Mouse (Mus musculus): ENCODE measurements around the gene Daw1.

- TF ChIP-seq CTCF (IDR thresholded peaks at IDR 0.05; ENCODE audit: low read depth, low read length) (no peak), POLR2A (IDR thresholded peaks at IDR 0.05; ENCODE audit: insufficient read depth, low read length) (no peak)
Measured at GRCm38 (mm10) chr1:83161658-83162057, 2.1 kb downstream of the Daw1 start.

Data from ES-Bruce4 (cell line).